Mouse (Mus musculus) CH12.LX (cell line): ENCODE results near the gene Otogl.

Experiments
- HCFC1 ChIP-seq: IDR thresholded peaks from 2 replicates; pipeline ENCODE4 v1.6.1; 2012; ENCODE audit warnings: low read depth, mild to moderate bottlenecking, inconsistent platforms, low read length, improper control_type of control experiment
- MYC ChIP-seq: IDR thresholded peaks from 2 replicates; pipeline ENCODE4 v1.6.1; 2011; ENCODE audit warnings: low read depth, mild to moderate bottlenecking, improper control_type of control experiment, low read length
- RCOR1 ChIP-seq: conservative IDR thresholded peaks from 2 replicates; pipeline ENCODE4 v1.6.1; 2012; ENCODE audit warnings: low read depth, mild to moderate bottlenecking, inconsistent platforms, low read length, improper control_type of control experiment
- TBP ChIP-seq: conservative IDR thresholded peaks from 2 replicates; pipeline ENCODE4 v1.6.1; 2011; ENCODE audit warnings: low read depth, low read length, improper control_type of control experiment
- ZKSCAN1 ChIP-seq: IDR thresholded peaks from 2 replicates; pipeline ENCODE4 v1.6.1; 2012; ENCODE audit warnings: low read depth, inconsistent platforms, low read length, improper control_type of control experiment, borderline replicate concordance

DNA sequence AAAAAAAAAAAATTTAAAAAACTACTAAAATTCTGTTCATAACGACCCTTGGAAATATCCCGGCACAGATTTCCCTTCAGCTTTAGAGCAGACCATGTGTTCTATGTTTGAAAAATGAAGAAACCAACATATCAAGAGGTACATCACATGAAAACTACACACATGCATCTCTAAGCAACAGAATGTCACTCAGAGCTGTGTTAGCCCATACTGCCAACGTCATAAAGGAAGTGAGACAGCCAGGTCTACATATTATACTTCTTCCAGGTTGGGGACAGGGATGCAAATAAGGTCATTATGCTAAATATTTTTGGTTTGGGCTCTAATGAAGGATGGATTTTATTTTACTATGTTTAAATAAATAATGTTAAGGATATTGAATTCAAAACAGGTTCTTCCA, 52.7 kb downstream of the Otogl start:
- TF ChIP-seq MYC (no peak), RCOR1 (no peak), HCFC1 (no peak), ZKSCAN1 (no peak), TBP (no peak)
